Mouse (Mus musculus) liver, embryonic 14.5 days (tissue): ENCODE data around the gene Inpp5a. TPM values are rescaled to one million over a fixed set of nuclear protein-coding genes. Genes with fewer than 3 reads are reported as not detected.

ENCODE experiments used
- ATAC-seq: fragments of 200-750 bp; cut with Nextera tagmentation; 2 replicates; pipeline ENCODE4 v1.8.0; 2017; ENCODE audit warnings: moderate number of reproducible peaks, mild to moderate bottlenecking, moderate library complexity; ENCODE audit not compliant: insufficient read depth
- DNase-seq, 3 experiments: peaks; one replicate each; pipeline ENCODE4 v3.0.0-alpha.2; 2012 to 2013; ENCODE audit warnings: low read depth in 3 of 3, low spot score in 3 of 3
- H3K27ac ChIP-seq: fragments of 300-500 bp; sonication (generic); 2 replicates; pipeline ENCODE4 v1.5.1; 2014; ENCODE audit warnings: moderate library complexity, mild to moderate bottlenecking, control low read depth, inconsistent platforms
- H3K27me3 ChIP-seq: fragments of 300-500 bp; sonication (generic); 2 replicates; pipeline ENCODE4 v1.6.1; 2014; ENCODE audit warnings: mild to moderate bottlenecking, low read length, moderate library complexity; ENCODE audit not compliant: control insufficient read depth, insufficient read depth
- H3K36me3 ChIP-seq: fragments of 300-500 bp; sonication (generic); replicated peaks from 2 replicates; pipeline ENCODE4 v1.6.1; 2014; ENCODE audit warnings: low read depth; ENCODE audit not compliant: control insufficient read depth, insufficient read depth
- H3K4me1 ChIP-seq, 2 experiments: fragments of 200-500 bp in 1 of 2; fragments of 300-500 bp in 1 of 2; sonication (generic) in 1 of 2; replicated peaks; 2 replicates each; pipeline ENCODE4 v1.6.1; 2012 to 2014; ENCODE audit warnings: antibody characterized with exemption in 1 of 2, inconsistent platforms in 1 of 2, low read length in 1 of 2; ENCODE audit not compliant: control insufficient read depth in 2 of 2, insufficient read depth in 2 of 2
- H3K4me2 ChIP-seq: fragments of 300-500 bp; sonication (generic); 2 replicates; pipeline ENCODE4 v1.6.1; 2014; ENCODE audit warnings: low read depth, mild to moderate bottlenecking, control low read depth, moderate library complexity
- H3K4me3 ChIP-seq, 2 experiments: fragments of 200-500 bp in 1 of 2; fragments of 300-500 bp in 1 of 2; sonication (generic) in 1 of 2; 2 replicates each; pipeline ENCODE4 v1.5.1; 2012 to 2014; ENCODE audit warnings: low read depth in 2 of 2, low read length in 2 of 2, mild to moderate bottlenecking in 2 of 2, control low read depth in 1 of 2, inconsistent platforms in 1 of 2, moderate library complexity in 1 of 2; ENCODE audit not compliant: insufficient read depth in 1 of 2
- H3K9ac ChIP-seq: fragments of 300-500 bp; sonication (generic); replicated peaks from 2 replicates; pipeline ENCODE4 v1.6.1; 2014; ENCODE audit warnings: mild to moderate bottlenecking, control low read depth, moderate library complexity
- H3K9me3 ChIP-seq: fragments of 300-500 bp; sonication (generic); 2 replicates; pipeline ENCODE4 v1.6.1; 2016; ENCODE audit warnings: low read length, mixed read lengths; ENCODE audit not compliant: control insufficient read depth
- CTCF ChIP-seq: IDR thresholded peaks from 2 replicates; pipeline ENCODE4 v1.5.1; 2016; ENCODE audit warnings: antibody characterized with exemption, low read depth, control low read depth
- EP300 ChIP-seq: IDR thresholded peaks from 2 replicates; pipeline ENCODE4 v1.6.1; 2016; ENCODE audit warnings: antibody characterized with exemption, low read depth
- WGBS: fragments of 180-500 bp; shearing (Covaris S2); extraction: QIAGEN DNeasy Blood & Tissue Kit; methylation state at CpG from one replicate; pipeline ENCODE4 v1.1.7; 2014; ENCODE audit not compliant: insufficient replicate concordance; 5-methylcytosine and 5-hydroxymethylcytosine counted together
- polyA plus RNA-seq, 2 experiments: library from polyadenylated mRNA; depleted of rRNA in 1 of 2; stranded (reverse) in 1 of 2; unstranded in 1 of 2; fragments of >200 nt; fragmentation: Nextera tagmentation in 1 of 2; extraction: Ambion mirVana in 1 of 2; gene quantifications; 2 replicates each; pipeline versions ENCODE4 v1.2.1 to v1.2.3; 2012 to 2014

Inpp5a gene
- polyA plus RNA-seq, 2 experiments, result 2.4 to 3.5 TPM

GRCm38 (mm10) chr7:139595311-139595710 is 206.4 kb downstream of the Inpp5a start:
- Histone ChIP-seq H3K4me3 (no peak overlapping the region), H3K4me1 (no peaks in the 10 kb centered on the region), H3K27me3 (no peaks in the 10 kb centered on the region), H3K9ac (no peak overlapping the region), H3K9me3 (no peaks in the 10 kb centered on the region), H3K4me2 (no peak overlapping the region), H3K36me3 (no peaks in the 10 kb centered on the region), H3K27ac (no peak overlapping the region)
- TF ChIP-seq CTCF (no peak), EP300 (no peak)
- DNase-seq (no peak), ATAC-seq (no peak)
- 44% methylated on average over 6 of the region's 6 CpGs for WGBS

DNA sequence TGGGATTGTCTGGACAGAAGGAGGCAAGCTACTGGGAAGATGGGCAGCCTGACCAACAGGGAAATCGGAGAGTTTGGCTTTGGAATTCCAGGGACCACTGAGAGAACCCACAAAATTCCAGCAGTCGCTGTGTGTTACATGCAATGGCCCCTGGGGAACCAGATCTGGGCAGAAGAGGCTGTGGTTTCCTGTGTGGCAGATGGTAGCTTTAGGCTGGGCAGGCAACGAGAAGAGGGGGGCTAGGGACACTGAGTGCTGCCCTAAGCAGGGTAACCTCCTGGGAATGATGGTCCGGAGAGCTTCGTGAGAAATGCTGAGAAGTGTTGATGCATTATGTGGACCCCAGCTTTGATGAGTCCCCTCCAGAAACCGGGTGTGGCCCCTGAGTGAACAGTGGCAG is 207.0 kb downstream of the Inpp5a start:
- H3K9ac ChIP-seq, result no peak overlapping the region
- TF ChIP-seq CTCF (no peak), EP300 (no peak)
- H3K27ac ChIP-seq, result no peak overlapping the region
- no peak for DNase-seq
- no peaks in the 10 kb centered on the region for H3K4me1 ChIP-seq
- no peak for ATAC-seq
- H3K9me3 ChIP-seq, result no peaks in the 10 kb centered on the region
- H3K27me3 ChIP-seq, result no peaks in the 10 kb centered on the region
- H3K4me2 ChIP-seq, result no peak overlapping the region
- no peak overlapping the region for H3K4me3 ChIP-seq
- no peaks in the 10 kb centered on the region for H3K36me3 ChIP-seq
- WGBS, result 29% methylated on average over 6 of the region's 6 CpGs

DNA sequence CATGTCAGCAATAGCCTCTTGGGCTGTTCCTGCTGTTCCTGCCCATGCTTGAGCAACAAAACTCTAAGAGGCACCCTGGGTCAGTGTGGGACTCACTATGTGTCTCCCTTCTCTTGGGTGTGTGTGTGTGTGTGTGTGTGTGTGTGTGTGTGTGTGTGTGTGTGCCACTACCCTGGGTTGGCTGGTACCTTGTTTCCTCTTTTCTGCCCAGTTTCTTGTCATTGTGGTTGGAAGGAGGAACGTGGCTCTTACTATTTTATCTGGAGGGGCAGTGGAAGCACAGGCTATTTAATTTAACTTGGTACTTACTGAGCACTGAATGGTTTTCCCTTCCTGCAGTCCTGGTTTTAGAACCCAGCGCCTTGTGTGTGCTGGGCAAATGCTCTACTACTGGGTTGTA is 221.4 kb downstream of the Inpp5a start:
- ATAC-seq (no peak), DNase-seq (no peak)
- 37% methylated on average over 2 of the region's 2 CpGs for WGBS

DNA sequence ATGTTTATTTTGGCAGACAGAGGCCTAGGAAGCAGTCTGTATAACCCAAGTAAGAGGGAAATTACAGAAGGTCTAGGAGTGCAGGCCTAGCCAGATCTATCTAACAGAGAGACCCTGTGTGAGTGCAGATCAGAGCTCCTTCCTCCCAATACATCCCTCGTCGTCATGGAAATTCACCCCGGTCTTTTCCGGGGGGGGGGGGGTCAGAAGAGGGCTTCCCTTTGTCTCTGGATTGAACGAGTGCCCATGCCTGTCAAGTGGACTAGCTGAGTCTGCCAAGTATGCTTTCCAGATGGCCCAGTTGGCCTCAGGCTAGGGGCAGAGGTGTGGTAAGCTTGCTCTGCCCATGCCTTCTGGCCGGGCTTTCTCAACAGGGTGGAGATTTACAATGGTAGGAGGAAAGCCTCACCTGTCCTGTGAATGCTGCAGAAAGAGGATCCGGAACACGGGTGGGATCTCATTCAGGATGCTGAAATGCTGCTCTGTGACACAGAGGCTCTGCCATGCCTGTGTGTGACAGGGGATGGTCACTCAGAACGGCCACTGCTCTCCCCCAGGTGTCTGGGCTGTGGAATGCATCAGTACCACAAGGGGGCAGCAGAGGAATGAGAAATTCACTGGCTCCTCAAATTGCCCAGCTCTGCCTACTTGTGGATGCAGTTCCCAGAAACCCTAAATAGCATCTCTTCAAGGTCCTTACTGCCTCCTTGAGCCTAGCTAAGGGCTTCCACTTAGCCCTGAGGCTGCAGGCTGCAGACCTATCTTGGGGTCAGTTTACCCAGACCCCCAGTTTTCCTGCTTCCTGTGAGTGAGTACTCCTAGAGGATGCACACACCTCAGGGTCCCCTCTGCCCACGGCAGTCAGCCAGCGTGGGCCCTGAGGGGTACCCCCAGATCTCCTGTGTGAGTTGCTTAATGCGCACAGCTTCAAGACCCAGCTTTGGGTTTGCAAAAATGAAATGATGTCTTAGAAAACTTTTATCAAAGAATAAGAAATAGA is 227.2 kb downstream of the Inpp5a start:
- DNase-seq (peak in 1 of 3 experiments; percentile 6), ATAC-seq (no peak)
- Histone ChIP-seq H3K4me2 (no peak overlapping the region), H3K36me3 (no peaks in the 10 kb centered on the region), H3K9ac (no peak overlapping the region), H3K27ac (no peak overlapping the region), H3K4me1 (no peaks in the 10 kb centered on the region), H3K9me3 (no peaks in the 10 kb centered on the region), H3K4me3 (no peak overlapping the region), H3K27me3 (no peaks in the 10 kb centered on the region)
- TF ChIP-seq CTCF (peak; percentile 83), EP300 (no peak)
- 50% methylated on average over 12 of the region's 12 CpGs for WGBS

More for the DNA sequence above, 221.4 kb downstream of the Inpp5a start:
- no peaks in the 10 kb centered on the region for H3K4me1 ChIP-seq
- TF ChIP-seq CTCF (no peak), EP300 (no peak)
- no peak overlapping the region for H3K9ac ChIP-seq
- no peaks in the 10 kb centered on the region for H3K36me3 ChIP-seq
- H3K27ac ChIP-seq, result no peak overlapping the region
- no peaks in the 10 kb centered on the region for H3K27me3 ChIP-seq
- no peaks in the 10 kb centered on the region for H3K9me3 ChIP-seq
- H3K4me2 ChIP-seq, result no peak overlapping the region
- no peak overlapping the region for H3K4me3 ChIP-seq

DNA sequence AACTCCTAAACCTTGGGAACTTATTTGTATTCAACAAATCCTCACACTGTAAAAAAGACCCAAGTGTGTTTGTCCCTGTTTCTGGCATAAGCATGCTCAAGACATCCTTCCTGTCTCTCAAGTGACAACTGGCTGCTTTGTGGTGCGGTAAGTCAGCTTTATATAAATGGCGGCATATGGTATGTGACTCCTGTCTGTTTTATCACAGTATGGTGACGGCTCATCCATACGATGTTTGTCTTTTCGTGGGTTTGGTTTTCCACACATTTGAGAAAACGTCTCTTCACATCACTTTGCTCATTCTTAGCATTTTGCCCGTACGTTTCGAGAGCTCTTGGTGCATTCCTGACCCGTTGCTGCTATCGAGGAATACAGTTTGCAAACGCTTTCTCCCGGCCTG is 233.7 kb downstream of the Inpp5a start:
- ATAC-seq (no peak), DNase-seq (no peak)
- Histone ChIP-seq H3K9me3 (no peaks in the 10 kb centered on the region), H3K4me1 (no peaks in the 10 kb centered on the region), H3K36me3 (no peaks in the 10 kb centered on the region), H3K27ac (no peak overlapping the region), H3K4me2 (no peak overlapping the region), H3K4me3 (no peak overlapping the region), H3K27me3 (no peaks in the 10 kb centered on the region), H3K9ac (no peak overlapping the region)
- 66% methylated on average over 13 of the region's 13 CpGs for WGBS
- TF ChIP-seq EP300 (no peak), CTCF (no peak)
